Mouse (Mus musculus) cerebellum, postnatal 25 days (tissue): ENCODE measurements around the gene Mybpc3.

Source experiments
- DNase-seq, 2 experiments: peaks; one replicate each; pipeline ENCODE4 v3.0.0; 2021; ENCODE audit warnings: mixed read lengths in 2 of 2

Mybpc3 gene

GRCm38 (mm10) chr2:91175490-91175889, 57.5 kb downstream of the Mybpc3 start:
- DNase-seq = no peak

DNA sequence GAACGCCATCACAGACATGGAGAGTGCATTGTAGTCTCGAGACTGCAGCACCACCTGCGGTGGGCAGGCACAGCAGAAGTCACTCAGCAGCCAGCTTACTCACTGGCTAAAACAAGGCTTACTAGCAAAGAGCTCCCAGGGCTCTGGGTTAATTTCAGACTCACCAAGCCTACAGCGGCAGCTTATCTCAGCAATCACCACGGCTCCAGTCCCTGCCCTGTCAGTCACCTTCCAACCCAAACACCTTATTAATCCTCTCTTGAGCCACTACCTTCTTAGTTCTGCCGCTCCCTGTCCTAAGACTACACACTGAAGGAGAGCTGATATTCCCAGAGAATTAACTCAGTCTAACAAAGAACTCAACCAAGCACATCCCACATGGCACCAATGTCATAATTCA, 58.3 kb downstream of the Mybpc3 start:
- DNase-seq = peak in 1 of 2 experiments; percentile 24

DNA sequence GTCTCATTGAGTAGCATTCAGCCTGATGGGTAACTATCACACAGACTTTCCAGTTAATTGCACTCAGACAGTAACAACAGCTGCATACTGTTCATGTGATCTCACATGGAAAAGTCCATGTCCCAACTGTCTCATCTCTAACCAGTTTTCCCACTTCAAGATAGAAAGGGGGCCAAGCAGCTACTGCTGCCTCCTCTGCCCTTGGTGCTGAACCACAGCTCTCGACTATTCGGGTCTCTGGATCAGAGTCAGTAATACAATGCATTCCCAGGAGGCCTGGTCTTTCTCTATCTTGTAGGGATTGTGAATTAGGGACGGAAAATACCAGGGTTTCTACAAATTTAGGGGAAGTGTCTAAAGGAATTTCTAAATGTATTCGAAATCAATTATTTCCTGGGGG, 61.9 kb downstream of the Mybpc3 start:
- DNase-seq = no peak

- DNase-seq = peak; percentile 52 to 74
These were observed 62.8 kb downstream of the Mybpc3 start for GRCm38 (mm10) chr2:91180706-91181105.

GRCm38 (mm10) chr2:91182016-91182404, 64.1 kb downstream of the Mybpc3 start:
- DNase-seq = peak; percentile 71 to 72

DNA sequence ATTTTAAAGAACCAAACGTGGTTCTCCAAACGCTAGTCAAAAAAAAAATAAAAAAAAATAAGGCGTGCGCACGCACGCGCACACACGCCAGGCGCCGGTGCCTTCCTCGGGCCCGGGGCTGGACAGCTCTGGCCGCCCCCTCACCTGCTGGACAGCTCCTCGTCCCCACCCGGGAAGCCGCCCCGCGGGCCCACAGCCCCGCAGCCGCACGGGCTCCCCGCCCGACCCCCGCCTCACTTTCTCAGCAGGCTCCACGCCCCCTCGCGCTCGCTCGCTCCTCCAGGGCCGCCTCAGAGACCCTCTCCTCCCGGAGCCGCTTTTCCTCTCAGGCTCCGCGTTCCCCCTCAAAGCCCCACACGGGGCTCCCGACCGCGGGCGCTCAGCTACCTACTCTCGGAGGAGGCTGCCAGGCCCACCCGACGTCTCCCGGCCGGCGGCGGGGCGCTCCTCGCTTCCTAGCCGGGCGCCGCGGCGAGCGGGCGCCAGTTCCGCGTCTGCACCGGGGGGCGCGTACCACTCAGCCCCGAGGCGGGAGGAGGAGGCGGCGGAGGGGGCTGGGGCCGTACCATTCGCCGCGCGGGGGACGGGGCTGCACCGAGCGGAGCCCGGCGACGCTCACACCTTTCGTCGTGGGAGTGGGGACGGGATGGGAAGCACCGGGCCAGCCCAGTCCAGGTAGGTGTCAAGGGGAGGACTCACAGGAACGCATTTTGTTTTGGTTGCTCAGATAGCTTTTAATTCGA, 64.6 kb downstream of the Mybpc3 start:
- DNase-seq = peak; percentile 94 to 97

DNA sequence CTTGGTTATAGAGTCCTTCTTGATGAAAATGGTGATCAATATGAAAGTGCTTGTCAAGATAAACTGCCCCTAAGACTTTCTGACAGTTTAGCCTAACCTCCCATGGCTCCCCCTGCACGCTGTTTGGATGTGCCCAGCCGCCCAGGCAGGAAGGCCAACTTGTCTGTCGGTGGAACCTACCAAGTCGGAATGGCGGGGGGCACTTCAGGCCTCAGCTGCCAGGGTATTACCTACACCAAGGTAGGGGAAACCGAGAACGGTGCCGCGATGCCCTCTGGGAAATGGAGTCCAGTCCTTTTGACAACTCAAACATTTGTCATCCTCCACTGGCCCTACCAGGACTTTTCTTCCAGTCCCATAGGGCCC, 65.2 kb downstream of the Mybpc3 start:
- DNase-seq = peak; percentile 98 to 99

DNA sequence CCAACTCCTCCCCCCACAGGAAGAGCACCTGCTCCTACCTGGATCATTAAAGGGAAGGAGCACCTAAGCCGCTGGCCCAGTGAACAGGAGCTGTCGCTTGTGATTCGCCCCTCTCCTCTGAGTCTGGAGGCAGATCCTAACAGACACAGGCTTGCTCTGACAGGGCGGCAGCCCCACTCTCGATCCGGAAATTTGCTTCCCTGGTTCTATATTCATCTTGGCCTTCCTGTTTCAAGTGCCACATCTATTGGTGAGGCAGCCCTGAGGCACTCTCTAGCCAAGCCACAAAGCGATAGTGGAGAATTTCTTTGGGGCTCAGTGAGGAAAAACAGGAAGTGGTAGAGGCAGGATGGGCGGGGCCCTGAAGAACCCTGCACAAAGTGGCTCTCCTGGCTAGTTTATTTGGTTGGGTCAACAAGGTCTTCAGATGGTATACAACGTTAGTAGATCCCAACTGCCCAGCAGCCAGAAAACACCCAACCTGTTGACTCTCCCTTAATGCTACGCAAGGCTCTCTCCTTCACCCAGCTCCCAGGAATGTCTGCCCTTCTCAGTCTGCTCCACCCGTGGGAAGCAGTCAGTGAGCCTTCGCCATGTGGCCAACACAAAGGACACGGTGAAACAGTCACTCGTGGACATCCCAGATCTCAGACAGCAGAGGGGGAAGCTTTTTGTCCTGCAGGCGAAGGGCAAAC, 65.9 kb downstream of the Mybpc3 start, which contains the start of gene Madd:
Gene Madd, minus strand, starts transcription at position 127 of the 695 bp plus-strand sequence.
- no peak for DNase-seq
